Mouse (Mus musculus) heart, adult 8-10 months (tissue): ENCODE measurements around the gene Ifna15. TPM values are rescaled to one million over a fixed set of nuclear protein-coding genes. Genes with fewer than 3 reads are reported as not detected.
A peak's percentile ranks its signal among the peaks of the same experiment; 100 is the strongest.
"Not testable (repeated sequence)": the region's sequence is repeated elsewhere in the genome, so short reads cannot be mapped to it uniquely, and the experiment has no call there.

Experiments used
- DNase-seq: peaks from one replicate; pipeline ENCODE4 v3.0.0; 2022; ENCODE audit warnings: low spot score
- total RNA-seq, 4 experiments: library from RNA; stranded (reverse); gene quantifications; 2 replicates each; pipeline ENCODE4 v1.2.4; 2022

Gene Ifna15
- total RNA-seq: not detected

- not testable (repeated sequence) for DNase-seq
These were observed at the start of gene Ifna15 for GRCm38 (mm10) chr4:88558145-88558544. Gene Ifna15, minus strand, starts transcription at chr4:88558245.

- no peak for DNase-seq
These were observed 45.2 kb upstream of the Ifna15 start, which contains the start of gene Ifna12 for GRCm38 (mm10) chr4:88603276-88603675. Gene Ifna12, minus strand, starts transcription at chr4:88603376.

GRCm38 (mm10) chr4:88592285-88592684 lies 34.2 kb upstream of the Ifna15 start, which contains the start of gene Ifna9:
Gene Ifna9, minus strand, starts transcription at chr4:88592385.
- no peak for DNase-seq

- DNase-seq: no peak
These were observed 13.7 kb upstream of the Ifna15 start, which contains the start of gene Ifna14 for GRCm38 (mm10) chr4:88571698-88572097. Gene Ifna14, minus strand, starts transcription at chr4:88571798.

- no peak for DNase-seq
These were observed 3.7 kb upstream of the Ifna15 start for GRCm38 (mm10) chr4:88561791-88562190.

- peak; percentile 78 for DNase-seq
These were observed 7.7 kb downstream of the Ifna15 start for GRCm38 (mm10) chr4:88550161-88550945.

- DNase-seq: no peak
These were observed 10.1 kb downstream of the Ifna15 start for GRCm38 (mm10) chr4:88547986-88548385.

- DNase-seq: peak; percentile 79
These were observed 14.3 kb downstream of the Ifna15 start for GRCm38 (mm10) chr4:88543649-88544234.

- peak; percentile 81 for DNase-seq
These were observed 20.7 kb downstream of the Ifna15 start for GRCm38 (mm10) chr4:88537328-88537727.

GRCm38 (mm10) chr4:88536640-88537039 lies 21.4 kb downstream of the Ifna15 start:
- DNase-seq: peak; percentile 48

GRCm38 (mm10) chr4:88535742-88536141 lies 22.3 kb downstream of the Ifna15 start:
- DNase-seq: no peak

- DNase-seq: no peak
These were observed 23.1 kb downstream of the Ifna15 start for GRCm38 (mm10) chr4:88534903-88535302.

- DNase-seq: no peak
These were observed 24.5 kb downstream of the Ifna15 start for GRCm38 (mm10) chr4:88533499-88533898.

- DNase-seq: no peak
These were observed 27.2 kb downstream of the Ifna15 start for GRCm38 (mm10) chr4:88530892-88531291.

- DNase-seq: no peak
These were observed 27.8 kb downstream of the Ifna15 start for GRCm38 (mm10) chr4:88530271-88530670.

GRCm38 (mm10) chr4:88526379-88527049 lies 31.5 kb downstream of the Ifna15 start:
- no peak for DNase-seq

- DNase-seq: no peak
These were observed 32.7 kb downstream of the Ifna15 start for GRCm38 (mm10) chr4:88525393-88525792.

- peak; percentile 24 for DNase-seq
These were observed 34.8 kb downstream of the Ifna15 start for GRCm38 (mm10) chr4:88523241-88523640.

GRCm38 (mm10) chr4:88522674-88523073 lies 35.4 kb downstream of the Ifna15 start, which contains the start of gene Ifnb1:
Gene Ifnb1, minus strand, starts transcription at chr4:88522774.
- DNase-seq: no peak

- no peak for DNase-seq
These were observed 40.1 kb downstream of the Ifna15 start for GRCm38 (mm10) chr4:88517957-88518356.

- peak; percentile 68 for DNase-seq
These were observed 42.3 kb downstream of the Ifna15 start for GRCm38 (mm10) chr4:88515711-88516211.

- DNase-seq: no peak
These were observed 42.8 kb downstream of the Ifna15 start for GRCm38 (mm10) chr4:88515250-88515649.
